Mouse (Mus musculus) left cerebral cortex, adult 2 months (tissue): ENCODE measurements around the gene Ntn5. TPM values are rescaled to one million over a fixed set of nuclear protein-coding genes. Genes with fewer than 3 reads are reported as not detected.

Experiments
- DNase-seq, 2 experiments: peaks; one replicate each; pipeline ENCODE4 v3.0.0; 2021 to 2022; ENCODE audit warnings: low spot score in 2 of 2, mixed read lengths in 1 of 2; ENCODE audit errors: extremely low spot score in 1 of 2
- H3K27ac ChIP-seq: fragments of 200-600 bp; 2 replicates; pipeline ENCODE4 v1.8.1; 2022
- H3K4me3 ChIP-seq: fragments of 200-600 bp; 2 replicates; pipeline ENCODE4 v1.8.1; 2022
- CTCF ChIP-seq: fragments of 200-600 bp; IDR thresholded peaks from 2 replicates; pipeline ENCODE4 v1.8.1; 2022; ENCODE audit warnings: antibody characterized with exemption, mild to moderate bottlenecking, moderate library complexity
- intact Hi-C: fragments of 180-260 bp; cut with DNase I; formaldehyde crosslinking; loops from one replicate; pipeline ENCODE4 v1.15.1; 2025
- total RNA-seq, 2 experiments: library from RNA; stranded (reverse); gene quantifications; 2 replicates each; pipeline ENCODE4 v1.2.3; 2021

Gene Ntn5
- total RNA-seq, 2 experiments from 2014 or later, result 6.4 to 6.9 TPM

DNA sequence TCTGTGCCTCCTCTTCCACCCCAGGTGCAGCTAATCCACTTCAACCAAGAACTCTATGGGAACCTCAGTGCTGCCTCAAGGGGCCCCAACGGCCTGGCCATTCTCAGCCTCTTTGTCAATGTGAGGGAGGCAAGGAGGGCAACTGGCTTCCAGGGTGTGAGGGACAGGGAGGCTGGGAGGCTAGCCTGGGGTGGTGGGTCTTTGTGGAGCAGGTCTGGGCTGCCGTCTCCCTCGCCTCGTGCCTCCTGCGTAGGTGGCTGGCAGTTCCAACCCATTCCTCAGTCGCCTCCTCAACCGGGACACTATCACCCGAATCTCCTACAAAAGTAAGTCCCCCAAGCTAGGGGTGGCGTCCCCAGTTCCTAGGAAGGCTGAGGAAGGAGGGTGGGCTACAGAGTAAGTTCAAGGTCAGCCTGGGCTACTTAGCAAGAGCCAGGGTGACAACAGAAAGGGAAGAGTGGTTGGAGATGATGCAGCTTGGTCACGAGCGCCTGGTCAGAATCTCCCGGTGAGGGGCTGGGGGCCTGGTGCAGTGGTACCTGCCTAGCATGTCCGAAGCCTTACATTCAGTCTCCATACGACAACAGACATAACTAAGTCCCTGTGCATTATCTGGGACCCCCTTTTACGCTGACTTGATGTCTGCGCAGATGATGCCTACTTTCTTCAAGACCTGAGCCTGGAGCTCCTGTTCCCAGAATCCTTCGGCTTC lies 19.1 kb downstream of the Ntn5 start:
- no peak for TF ChIP-seq CTCF
- intact Hi-C loops, result no loop called here
- H3K27ac ChIP-seq, result peak overlapping the region; percentile 98
- peak in 1 of 2 experiments; percentile 19 for DNase-seq
- no peak overlapping the region for H3K4me3 ChIP-seq

GRCm38 (mm10) chr7:45703521-45704033 lies 19.8 kb downstream of the Ntn5 start:
- H3K4me3 ChIP-seq, result peak overlapping the region; percentile 57
- TF ChIP-seq CTCF, result no peak
- DNase-seq, result no peak
- peak overlapping the region; percentile 98 for H3K27ac ChIP-seq
- intact Hi-C loops, result no loop called here

- peak overlapping the region; percentile 57 for H3K4me3 ChIP-seq
- intact Hi-C loops, result no loop called here
- no peak for TF ChIP-seq CTCF
- peak overlapping the region; percentile 98 for H3K27ac ChIP-seq
- DNase-seq, result peak; percentile 68 to 75
These were observed 20.3 kb downstream of the Ntn5 start for GRCm38 (mm10) chr7:45704046-45704559.

DNA sequence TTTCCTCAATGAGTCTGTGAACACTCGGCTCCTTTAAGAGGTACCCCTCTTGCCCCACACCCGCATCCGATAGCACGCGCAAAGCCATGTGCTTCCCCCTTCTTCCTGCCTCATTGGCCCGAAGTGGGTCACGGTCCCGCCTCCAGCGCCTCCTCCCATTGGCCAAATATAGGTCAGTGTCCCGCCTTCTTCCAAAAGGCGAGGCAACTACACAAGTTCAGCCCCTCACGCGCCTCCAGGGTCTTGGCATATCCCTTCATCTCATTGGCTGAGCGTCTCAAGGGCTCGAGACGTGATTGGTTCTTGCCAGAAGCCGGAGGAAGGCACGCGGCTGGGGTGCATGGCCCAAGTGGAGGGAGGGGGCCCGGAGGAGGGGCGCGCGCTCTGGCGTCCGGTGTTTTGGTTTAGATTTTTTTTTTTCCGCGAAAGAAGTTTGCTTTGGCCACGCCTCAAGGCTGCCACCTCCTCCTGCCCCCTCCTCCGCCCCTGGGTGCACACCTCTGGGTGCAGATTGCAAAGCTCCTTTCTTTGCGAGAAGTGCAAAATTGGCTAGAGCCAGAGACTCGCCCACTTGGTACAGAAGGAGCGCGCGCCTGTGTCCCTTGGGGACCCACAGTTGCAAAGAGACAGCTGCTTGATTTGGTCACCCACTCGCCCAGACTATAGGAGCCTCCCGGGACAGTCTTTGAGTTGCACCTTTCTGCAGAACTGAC lies 21.1 kb downstream of the Ntn5 start, which contains the start of gene Dbp:
Gene Dbp, plus strand, starts transcription at position 359 of the 713 bp plus-strand sequence.
- DNase-seq, result peak; percentile 97 to 99
- no peak for TF ChIP-seq CTCF
- peak within 1 kb of the TSS; percentile 98 for H3K27ac ChIP-seq
- intact Hi-C loops, result no loop called here
- peak within 1 kb of the TSS; percentile 68 for H3K4me3 ChIP-seq

DNA sequence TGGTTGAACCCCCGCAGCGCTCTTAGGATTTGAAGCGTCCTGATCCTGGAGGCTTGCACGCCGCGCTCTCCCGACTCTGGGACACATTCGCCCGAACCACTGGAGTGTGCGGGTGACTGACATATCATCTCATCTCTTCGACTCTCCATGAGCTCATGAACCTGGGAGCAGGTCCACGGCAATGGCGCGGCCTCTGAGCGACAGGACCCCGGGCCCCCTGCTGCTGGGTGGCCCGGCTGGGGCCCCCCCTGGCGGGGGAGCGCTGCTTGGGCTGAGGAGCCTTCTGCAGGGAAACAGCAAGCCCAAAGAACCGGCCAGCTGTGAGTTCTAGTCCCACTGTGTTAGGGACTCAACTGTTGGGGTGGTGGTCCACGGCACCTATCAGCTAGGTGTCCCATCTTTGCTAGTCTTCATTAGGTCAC lies 21.6 kb downstream of the Ntn5 start:
- Histone ChIP-seq H3K4me3 (peak overlapping the region; percentile 68), H3K27ac (peak overlapping the region; percentile 98)
- DNase-seq, result no peak
- TF ChIP-seq CTCF, result no peak; the same call in 1 of the 2 replicates
- intact Hi-C loops, result no loop called here

DNA sequence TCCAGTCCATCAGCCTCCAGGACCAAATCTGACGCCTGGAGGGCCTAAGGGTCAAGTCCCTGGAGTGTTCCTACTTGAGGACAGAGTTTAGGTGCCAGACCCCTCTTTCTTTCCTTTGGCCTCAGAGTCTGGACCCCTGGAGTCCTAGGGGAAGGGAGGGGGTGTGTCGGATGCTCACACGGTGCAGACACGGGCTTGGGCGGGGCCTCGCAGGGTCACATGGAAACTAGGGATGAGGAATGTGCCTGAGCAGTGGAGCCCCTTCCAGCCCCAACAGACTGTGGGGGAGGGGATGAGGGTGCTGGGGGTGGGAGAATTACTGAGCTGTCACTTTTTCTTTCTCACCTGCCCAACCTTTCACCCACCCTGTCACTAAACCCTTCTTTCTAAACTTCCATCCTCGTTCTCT lies 22.1 kb downstream of the Ntn5 start:
- H3K27ac ChIP-seq, result peak overlapping the region; percentile 98
- intact Hi-C loops, result no loop called here
- no peak for TF ChIP-seq CTCF
- H3K4me3 ChIP-seq, result peak overlapping the region; percentile 68
- peak; percentile 65 to 77 for DNase-seq

DNA sequence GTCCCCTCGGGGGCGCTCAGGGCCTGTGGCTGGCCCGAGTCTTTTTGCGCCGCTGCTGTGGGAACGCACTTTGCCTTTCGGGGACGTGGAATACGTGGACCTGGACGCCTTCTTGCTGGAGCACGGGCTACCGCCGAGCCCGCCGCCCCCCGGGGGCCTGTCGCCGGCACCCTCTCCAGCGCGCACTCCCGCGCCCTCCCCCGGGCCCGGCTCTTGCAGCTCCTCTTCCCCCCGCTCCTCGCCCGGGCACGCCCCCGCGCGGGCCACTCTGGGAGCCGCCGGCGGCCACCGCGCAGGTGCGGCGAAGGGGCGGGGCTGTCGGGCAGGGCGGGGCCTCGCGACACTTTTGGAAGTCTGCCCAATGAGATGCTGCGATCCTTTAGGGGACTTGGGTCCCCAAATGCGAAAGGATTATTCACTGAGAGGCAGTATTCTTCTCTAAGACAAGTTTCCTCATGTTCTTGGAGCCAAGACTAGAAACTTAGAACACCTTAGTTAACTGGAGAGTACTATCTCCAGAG lies 23.0 kb downstream of the Ntn5 start:
- peak overlapping the region; percentile 98 for H3K27ac ChIP-seq
- TF ChIP-seq CTCF, result no peak; the same call in 1 of the 2 replicates
- intact Hi-C loops, result no loop called here
- peak overlapping the region; percentile 68 for H3K4me3 ChIP-seq
- peak; percentile 86 to 87 for DNase-seq

DNA sequence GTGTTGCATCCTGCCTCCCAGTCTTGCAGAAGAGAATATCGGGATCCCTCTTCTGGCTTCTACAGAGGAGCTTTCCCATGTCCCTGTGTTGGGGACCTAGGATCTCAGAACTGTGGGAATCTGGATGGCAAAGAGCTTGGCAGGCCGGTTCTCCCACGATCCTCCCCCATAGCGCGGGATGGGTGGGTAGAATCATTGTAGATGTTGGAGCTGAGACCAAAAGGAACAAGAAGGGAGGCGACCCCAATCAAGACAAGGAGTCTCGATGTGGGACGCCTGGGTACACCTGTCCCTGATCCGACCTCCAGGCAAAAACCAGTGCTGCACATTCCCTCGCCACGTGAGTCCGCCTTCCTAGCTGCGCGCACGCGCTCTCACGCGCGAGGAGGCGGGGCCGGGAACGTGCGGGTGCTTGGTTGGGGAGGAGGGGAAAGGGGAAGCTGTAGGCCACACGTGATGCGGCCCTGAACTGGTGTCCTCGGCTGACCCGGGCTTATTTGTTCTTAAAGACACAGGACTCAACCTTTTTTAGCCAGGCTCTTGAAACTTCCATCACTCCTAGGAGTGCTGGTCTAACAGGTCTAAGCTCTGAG lies 23.6 kb downstream of the Ntn5 start:
- no peak for TF ChIP-seq CTCF
- intact Hi-C loops, result no loop called here
- Histone ChIP-seq H3K4me3 (peak overlapping the region; percentile 68), H3K27ac (peak overlapping the region; percentile 98)
- DNase-seq, result peak; percentile 93 to 94

DNA sequence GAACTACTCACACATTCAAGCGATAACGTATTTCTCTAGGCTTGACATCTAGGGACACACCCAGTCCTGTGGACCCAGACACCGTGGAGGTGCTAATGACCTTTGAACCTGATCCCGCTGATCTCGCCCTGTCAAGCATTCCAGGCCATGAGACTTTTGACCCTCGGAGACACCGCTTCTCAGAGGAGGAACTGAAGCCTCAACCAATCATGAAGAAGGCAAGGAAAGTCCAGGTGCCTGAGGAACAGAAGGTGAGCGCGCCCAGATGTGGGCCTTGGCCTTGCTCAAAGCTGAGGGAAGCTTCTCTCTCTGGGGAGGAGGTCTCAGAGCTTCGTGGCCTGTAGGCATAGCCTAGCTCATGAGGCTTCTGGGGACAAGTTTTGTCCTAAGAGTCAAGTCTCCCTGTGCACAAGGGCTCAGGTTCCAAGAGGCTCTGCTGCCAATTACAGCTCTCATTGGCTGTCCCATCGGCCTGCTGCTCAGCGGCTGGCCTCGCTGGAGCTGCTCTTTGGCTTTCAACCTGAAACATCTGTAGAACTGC lies 24.5 kb downstream of the Ntn5 start:
- Histone ChIP-seq H3K27ac (peak overlapping the region; percentile 98), H3K4me3 (peak overlapping the region; percentile 68)
- intact Hi-C loops, result no loop called here
- TF ChIP-seq CTCF, result no peak
- DNase-seq, result peak in 1 of 2 experiments; percentile 29

DNA sequence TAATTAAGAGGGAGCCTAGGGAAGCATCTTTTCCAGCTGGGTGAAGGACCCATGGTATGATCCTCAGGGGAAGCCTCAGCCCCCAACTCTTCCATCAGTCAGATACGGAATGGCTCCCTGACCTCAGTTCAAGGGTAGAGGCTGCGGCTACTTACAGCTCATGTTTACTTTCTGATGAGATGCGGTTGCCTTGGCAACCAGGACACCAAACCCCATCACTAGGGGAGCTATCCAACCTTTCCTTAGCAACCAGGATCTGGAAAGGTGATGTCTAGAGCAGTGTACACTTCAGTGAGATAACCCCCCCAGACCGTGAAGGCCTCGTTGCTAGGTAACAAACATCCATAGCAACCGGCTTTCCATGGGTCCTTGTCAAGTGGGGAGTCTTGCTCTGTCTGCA lies 25.2 kb downstream of the Ntn5 start:
- peak in 1 of 2 experiments; percentile 38 for DNase-seq
- no peak for TF ChIP-seq CTCF
- Histone ChIP-seq H3K27ac (peak overlapping the region; percentile 98), H3K4me3 (0 out of 2 replicates have a peak overlapping the region, but pooled peaks have one; percentile 68)
- intact Hi-C loops, result no loop called here
